Mouse (Mus musculus): ENCODE data around the gene Sept9. TPM values are rescaled to one million over a fixed set of nuclear protein-coding genes. Genes with fewer than 3 reads are reported as not detected.

Gene Sept9
- polyA plus RNA-seq, 1 experiment from 2014 or later, result 34.5 TPM

- WGBS (ENCODE audit: insufficient replicate concordance), result 54% methylated on average over 15 of the region's 15 CpGs
- H3K27ac ChIP-seq (ENCODE audit: low read depth), result no peak overlapping the region
- no peak overlapping the region for H3K9ac ChIP-seq (replicated peaks)
- no peaks in the 10 kb centered on the region for H3K27me3 ChIP-seq (ENCODE audit: insufficient read depth, low read length)
- DNase-seq (peak; percentile 70), ATAC-seq (peak; percentile 67)
- no peak for TF ChIP-seq CTCF (IDR thresholded peaks at IDR 0.05; ENCODE audit: low read depth)
- TF ChIP-seq EP300 (IDR thresholded peaks at IDR 0.05; ENCODE audit: low read depth), result no peak
- no peak overlapping the region for H3K4me2 ChIP-seq (ENCODE audit: low read depth, low read length)
- no peak overlapping the region for H3K4me3 ChIP-seq (ENCODE audit: low read depth, low read length)
- H3K9me3 ChIP-seq (ENCODE audit: low read length), result no peaks in the 10 kb centered on the region
- H3K36me3 ChIP-seq (replicated peaks; ENCODE audit: insufficient read depth, low read length), result peaks cover 33% of the 10 kb centered on the region
- H3K4me1 ChIP-seq (ENCODE audit: insufficient read depth), result no peaks in the 10 kb centered on the region
Measured at GRCm38 (mm10) chr11:117156725-117157124, 42.7 kb upstream of the Sept9 start.

GRCm38 (mm10) chr11:117158343-117158742 lies 41.1 kb upstream of the Sept9 start:
- no peak for TF ChIP-seq EP300 (IDR thresholded peaks at IDR 0.05; ENCODE audit: low read depth)
- TF ChIP-seq CTCF (IDR thresholded peaks at IDR 0.05; ENCODE audit: low read depth), result no peak
- H3K9ac ChIP-seq (replicated peaks), result no peak overlapping the region
- no peaks in the 10 kb centered on the region for H3K27me3 ChIP-seq (ENCODE audit: insufficient read depth, low read length)
- H3K4me2 ChIP-seq (ENCODE audit: low read depth, low read length), result no peak overlapping the region
- H3K27ac ChIP-seq (ENCODE audit: low read depth), result no peak overlapping the region
- WGBS (ENCODE audit: insufficient replicate concordance), result 84% methylated on average over 11 of the region's 11 CpGs
- ATAC-seq, result no peak
- no peaks in the 10 kb centered on the region for H3K9me3 ChIP-seq (ENCODE audit: low read length)
- no peaks in the 10 kb centered on the region for H3K4me1 ChIP-seq (ENCODE audit: insufficient read depth)
- H3K4me3 ChIP-seq (ENCODE audit: low read depth, low read length), result no peak overlapping the region
- H3K36me3 ChIP-seq (replicated peaks; ENCODE audit: insufficient read depth, low read length), result peaks cover 32% of the 10 kb centered on the region
- DNase-seq, result no peak

GRCm38 (mm10) chr11:117159257-117159945 lies 40.1 kb upstream of the Sept9 start:
- 85% methylated on average over 13 of the region's 13 CpGs for WGBS (ENCODE audit: insufficient replicate concordance)
- ATAC-seq, result no peak
- H3K4me1 ChIP-seq (ENCODE audit: insufficient read depth), result no peaks in the 10 kb centered on the region

GRCm38 (mm10) chr11:117159946-117160307 lies 39.5 kb upstream of the Sept9 start:
- no peak for ATAC-seq
- Histone ChIP-seq H3K9me3 (ENCODE audit: low read length) (no peaks in the 10 kb centered on the region), H3K27me3 (ENCODE audit: insufficient read depth, low read length) (no peaks in the 10 kb centered on the region), H3K4me1 (ENCODE audit: insufficient read depth) (no peaks in the 10 kb centered on the region), H3K4me3 (ENCODE audit: low read depth, low read length) (no peak overlapping the region), H3K36me3 (replicated peaks; ENCODE audit: insufficient read depth, low read length) (peaks cover 22% of the 10 kb centered on the region; the same call in 1 of the 2 replicates), H3K9ac (replicated peaks) (no peak overlapping the region), H3K4me2 (ENCODE audit: low read depth, low read length) (no peak overlapping the region), H3K27ac (ENCODE audit: low read depth) (no peak overlapping the region)
- TF ChIP-seq CTCF (IDR thresholded peaks at IDR 0.05; ENCODE audit: low read depth) (no peak), EP300 (IDR thresholded peaks at IDR 0.05; ENCODE audit: low read depth) (no peak)
- WGBS (ENCODE audit: insufficient replicate concordance), result 87% methylated on average over 5 of the region's 5 CpGs
- DNase-seq, result no peak

More at GRCm38 (mm10) chr11:117159257-117159945, 40.1 kb upstream of the Sept9 start:
- Histone ChIP-seq H3K9ac (replicated peaks) (no peak overlapping the region), H3K9me3 (ENCODE audit: low read length) (no peaks in the 10 kb centered on the region), H3K27me3 (ENCODE audit: insufficient read depth, low read length) (no peaks in the 10 kb centered on the region), H3K36me3 (replicated peaks; ENCODE audit: insufficient read depth, low read length) (peaks cover 27% of the 10 kb centered on the region), H3K4me2 (ENCODE audit: low read depth, low read length) (no peak overlapping the region), H3K4me3 (ENCODE audit: low read depth, low read length) (no peak overlapping the region), H3K27ac (ENCODE audit: low read depth) (no peak overlapping the region)
- TF ChIP-seq CTCF (IDR thresholded peaks at IDR 0.05; ENCODE audit: low read depth) (no peak), EP300 (IDR thresholded peaks at IDR 0.05; ENCODE audit: low read depth) (no peak)
- no peak for DNase-seq

GRCm38 (mm10) chr11:117160791-117161190 lies 38.7 kb upstream of the Sept9 start:
- H3K9ac ChIP-seq (replicated peaks), result no peak overlapping the region
- peaks cover 19% of the 10 kb centered on the region; the same call in 1 of the 2 replicates for H3K36me3 ChIP-seq (replicated peaks; ENCODE audit: insufficient read depth, low read length)
- H3K4me3 ChIP-seq (ENCODE audit: low read depth, low read length), result no peak overlapping the region
- WGBS (ENCODE audit: insufficient replicate concordance), result 85% methylated on average over 12 of the region's 12 CpGs
- H3K9me3 ChIP-seq (ENCODE audit: low read length), result no peaks in the 10 kb centered on the region
- H3K4me2 ChIP-seq (ENCODE audit: low read depth, low read length), result no peak overlapping the region
- DNase-seq (no peak), ATAC-seq (no peak)
- H3K27ac ChIP-seq (ENCODE audit: low read depth), result no peak overlapping the region
- no peaks in the 10 kb centered on the region for H3K27me3 ChIP-seq (ENCODE audit: insufficient read depth, low read length)
- H3K4me1 ChIP-seq (ENCODE audit: insufficient read depth), result no peaks in the 10 kb centered on the region
- TF ChIP-seq EP300 (IDR thresholded peaks at IDR 0.05; ENCODE audit: low read depth) (no peak), CTCF (IDR thresholded peaks at IDR 0.05; ENCODE audit: low read depth) (no peak)

GRCm38 (mm10) chr11:117161574-117161973 lies 37.9 kb upstream of the Sept9 start:
- Histone ChIP-seq H3K27me3 (ENCODE audit: insufficient read depth, low read length) (no peaks in the 10 kb centered on the region), H3K4me1 (ENCODE audit: insufficient read depth) (no peaks in the 10 kb centered on the region), H3K9ac (replicated peaks) (no peak overlapping the region), H3K4me2 (ENCODE audit: low read depth, low read length) (no peak overlapping the region), H3K9me3 (ENCODE audit: low read length) (no peaks in the 10 kb centered on the region), H3K4me3 (ENCODE audit: low read depth, low read length) (no peak overlapping the region), H3K36me3 (replicated peaks; ENCODE audit: insufficient read depth, low read length) (peaks cover 13% of the 10 kb centered on the region; the same call in 1 of the 2 replicates), H3K27ac (ENCODE audit: low read depth) (no peak overlapping the region)
- no peak for ATAC-seq
- DNase-seq, result no peak
- 69% methylated on average over 8 of the region's 8 CpGs for WGBS (ENCODE audit: insufficient replicate concordance)
- TF ChIP-seq CTCF (IDR thresholded peaks at IDR 0.05; ENCODE audit: low read depth) (no peak), EP300 (IDR thresholded peaks at IDR 0.05; ENCODE audit: low read depth) (no peak)
